Mouse (Mus musculus): ENCODE measurements around the gene Rnase9. TPM values are rescaled to one million over a fixed set of nuclear protein-coding genes. Genes with fewer than 3 reads are reported as not detected.

Rnase9 gene
- polyA plus RNA-seq (2012; rRNA removed) = not detected in 2 replicates

DNA sequence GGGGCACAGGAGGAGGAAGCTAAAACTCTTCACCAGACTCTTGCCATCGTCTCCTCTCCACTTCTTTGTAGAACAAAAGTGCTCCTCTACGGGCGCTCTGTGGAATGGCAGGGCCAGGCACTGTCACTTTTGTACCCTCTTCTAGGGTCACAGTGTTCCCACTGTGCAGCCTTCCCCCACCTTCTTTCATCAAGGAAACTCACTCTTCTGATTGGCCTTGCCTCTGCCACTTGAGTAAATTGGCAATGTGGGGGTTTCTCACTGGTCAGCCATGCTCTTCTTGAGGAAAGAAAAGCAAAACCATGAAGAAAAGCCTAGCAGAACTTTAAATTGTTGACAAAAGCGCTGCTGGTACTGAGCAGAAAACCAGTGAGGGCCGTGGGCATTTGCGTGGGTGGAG is at the start of gene Rnase9:
Gene Rnase9, minus strand, starts transcription at position 101 of the 400 bp plus-strand sequence.

DNA sequence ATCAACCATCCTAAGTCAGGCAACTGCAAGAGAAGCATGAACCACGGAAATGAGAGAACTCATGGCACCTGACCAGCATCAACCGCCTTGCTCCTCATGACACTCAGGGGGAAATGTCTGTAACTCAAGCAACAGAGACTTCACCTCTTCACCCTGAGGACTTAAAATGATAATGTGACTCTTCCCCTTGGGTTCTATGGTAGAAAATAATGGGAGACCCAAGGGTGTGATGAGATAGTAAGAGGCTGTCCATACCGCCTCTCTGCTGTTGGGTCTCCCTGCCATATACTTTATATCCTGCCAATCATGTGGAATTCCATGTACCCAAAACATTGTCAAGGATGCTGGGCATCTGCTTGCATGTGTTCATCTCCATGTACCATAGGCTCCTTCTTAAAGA is 32.7 kb upstream of the Rnase9 start, which contains the start of gene Olfr750:
Gene Olfr750, minus strand, starts transcription at position 101 of the 400 bp plus-strand sequence.

DNA sequence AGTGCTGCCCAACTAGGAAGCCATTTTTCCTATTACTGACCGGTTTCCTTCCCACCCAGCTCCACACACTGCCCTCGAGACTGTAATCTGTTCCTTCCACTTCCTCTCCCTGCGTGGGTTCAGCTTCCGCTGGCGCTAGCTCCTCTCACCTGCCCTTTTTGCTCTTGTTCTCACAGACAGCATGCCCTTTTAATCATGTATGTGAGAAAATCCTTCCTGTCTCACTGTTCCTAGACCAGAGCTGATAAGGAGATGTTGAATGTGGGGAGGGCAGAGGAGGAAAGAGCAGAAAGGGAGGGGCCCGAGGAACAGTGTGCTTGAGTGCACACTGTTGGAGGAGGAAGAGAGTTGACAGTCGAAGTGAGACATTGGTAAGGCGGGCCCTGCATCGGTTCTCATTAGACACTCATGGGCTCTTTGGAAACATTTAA is 15.7 kb upstream of the Rnase9 start, which contains the start of gene Rnase12:
Gene Rnase12, minus strand, starts transcription at position 261 of the 431 bp plus-strand sequence.

DNA sequence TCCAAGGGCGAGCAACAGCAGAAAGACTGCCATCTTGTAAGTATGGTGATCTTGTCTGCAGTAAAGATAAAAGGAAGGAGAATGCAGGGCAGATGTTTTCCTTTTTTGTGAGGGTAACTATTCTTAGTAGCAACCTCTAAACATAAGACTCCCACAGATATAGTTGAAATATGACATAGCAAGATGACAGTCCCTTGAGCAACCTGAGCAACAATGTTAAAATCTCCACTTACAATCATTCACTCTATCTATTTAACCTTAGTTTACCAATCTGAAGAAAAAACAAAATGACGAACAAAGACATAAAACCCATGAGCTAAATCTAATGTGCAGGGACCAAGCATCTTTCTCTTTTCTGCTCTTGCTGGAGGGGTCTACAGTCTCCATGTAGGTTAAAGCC is 8.4 kb upstream of the Rnase9 start, which contains the start of gene Rnase11:
Gene Rnase11, minus strand, starts transcription at position 101 of the 400 bp plus-strand sequence.

DNA sequence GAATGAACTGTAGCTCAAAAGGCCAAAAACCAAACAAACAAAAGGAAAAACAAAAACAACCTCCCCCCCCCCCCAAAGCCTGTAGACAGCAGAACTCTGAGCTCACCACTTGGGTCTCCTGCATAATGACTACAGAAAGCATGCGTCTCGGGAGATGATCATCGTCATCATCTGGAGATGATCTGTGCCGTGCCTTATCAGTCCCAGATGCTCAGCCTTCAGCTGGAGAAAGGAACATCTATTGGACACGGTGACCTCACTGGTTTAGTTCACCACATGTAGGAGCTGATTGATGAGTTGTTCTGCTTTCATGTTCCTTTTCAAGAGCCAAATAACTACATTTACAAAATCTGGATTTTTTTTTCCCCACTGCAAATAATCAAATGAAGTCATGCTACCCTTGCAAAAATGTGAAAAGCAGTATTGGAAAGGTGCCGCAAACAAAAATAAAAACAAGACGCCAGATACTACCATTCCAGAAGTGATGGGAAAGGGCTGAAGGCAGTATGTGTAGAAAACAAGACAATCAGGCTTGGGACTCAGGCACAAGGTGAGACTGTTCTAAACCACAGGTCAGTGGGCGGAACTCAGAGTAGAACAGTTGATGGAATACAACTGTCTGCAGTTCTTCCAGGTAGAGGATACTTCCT is 34.4 kb downstream of the Rnase9 start, which contains the start of gene Rnase10:
Gene Rnase10, plus strand, starts transcription at position 600 of the 650 bp plus-strand sequence.

Other genes with a start within 250 kb of the Rnase9 start
- gene Ccnb1ip1, start 234.1 kb downstream of the Rnase9 start, polyA plus RNA-seq (2012; rRNA removed) = not detected in 2 replicates
- gene Parp2, start 234.0 kb downstream of the Rnase9 start, polyA plus RNA-seq (2012; rRNA removed) = 8.2 and 10.7 TPM in 2 replicates
- 89.0 and 100 TPM in 2 replicates for gene Tep1, start 171.3 kb downstream of the Rnase9 start, polyA plus RNA-seq (2012; rRNA removed)
- 0.62 TPM in 2 replicates for gene Klhl33, start 144.4 kb downstream of the Rnase9 start, polyA plus RNA-seq (2012; rRNA removed)
- 105 and 129 TPM in 2 replicates for gene Osgep, start 117.0 kb downstream of the Rnase9 start, polyA plus RNA-seq (2012; rRNA removed)
- gene Apex1, start 116.9 kb downstream of the Rnase9 start, polyA plus RNA-seq (2012; rRNA removed) = 15.1 and 17.7 TPM in 2 replicates
- gene Pip4p1, start 111.0 kb downstream of the Rnase9 start, polyA plus RNA-seq (2012; rRNA removed) = 108 and 127 TPM in 2 replicates
- 31.4 and 31.9 TPM in 2 replicates for gene Pnp, start 110.8 kb downstream of the Rnase9 start, polyA plus RNA-seq (2012; rRNA removed)
- gene Gm49342, start 97.4 kb downstream of the Rnase9 start, polyA plus RNA-seq (2012; rRNA removed) = 8.0 and 8.9 TPM in 2 replicates
- 6.9 and 7.1 TPM in 2 replicates for gene Pnp2, start 85.9 kb downstream of the Rnase9 start, polyA plus RNA-seq (2012; rRNA removed)
- not detected in 2 replicates for gene Rnase10, start 34.1 kb downstream of the Rnase9 start, polyA plus RNA-seq (2012; rRNA removed)
- gene Rnase11, start 8.3 kb upstream of the Rnase9 start, polyA plus RNA-seq (2012; rRNA removed) = not detected in 2 replicates
- not detected in 2 replicates for gene Rnase12, start 15.8 kb upstream of the Rnase9 start, polyA plus RNA-seq (2012; rRNA removed)
- not detected in 2 replicates for gene Olfr750, start 32.6 kb upstream of the Rnase9 start, polyA plus RNA-seq (2012; rRNA removed)
- gene Rnase4, start 49.2 kb upstream of the Rnase9 start, polyA plus RNA-seq (2012; rRNA removed) = 189 and 208 TPM in 2 replicates
- gene Ang, start 49.3 kb upstream of the Rnase9 start, polyA plus RNA-seq (2012; rRNA removed) = 36.2 and 45.6 TPM in 2 replicates
- not detected in 2 replicates for gene Eddm3b, start 72.6 kb upstream of the Rnase9 start, polyA plus RNA-seq (2012; rRNA removed)
- 2.6 and 4.4 TPM in 2 replicates for gene Rnase6, start 82.0 kb upstream of the Rnase9 start, polyA plus RNA-seq (2012; rRNA removed)
- gene Rnase1, start 104.9 kb upstream of the Rnase9 start, polyA plus RNA-seq (2012; rRNA removed) = 0.93 and 816 TPM in 2 replicates
- gene Rnase2b, start 120.4 kb upstream of the Rnase9 start, polyA plus RNA-seq (2012; rRNA removed) = 0.28 and 0.32 TPM in 2 replicates
- gene Ang2, start 157.3 kb upstream of the Rnase9 start, polyA plus RNA-seq (2012; rRNA removed) = not detected in 2 replicates
- gene Ear14, start 161.5 kb upstream of the Rnase9 start, polyA plus RNA-seq (2012; rRNA removed) = not detected in 2 replicates
- gene Rnase2a, start 214.2 kb upstream of the Rnase9 start, polyA plus RNA-seq (2012; rRNA removed) = not detected in 2 replicates

All from colon, adult 2 months (tissue).